Mouse (Mus musculus) granulocyte monocyte progenitor cell, adult 5-6 weeks (primary cell): Measurements from ENCODE around the gene Tlx1. TPM values are rescaled to one million over a fixed set of nuclear protein-coding genes. Genes with fewer than 3 reads are reported as not detected.

Source experiments
- ATAC-seq: replicated peaks from 2 replicates; pipeline ENCODE4 v1.8.0; 2016; ENCODE audit warnings: mild to moderate bottlenecking, moderate TSS enrichment, inconsistent platforms; ENCODE audit not compliant: poor library complexity, severe bottlenecking
- total RNA-seq, 2 experiments: library from RNA; stranded (forward) in 1 of 2; stranded (reverse) in 1 of 2; fragments of 200-712, 200-1000 nt in 1 of 2; fragments of >200 nt in 1 of 2; fragmentation: Nextera tagmentation in 1 of 2; gene quantifications; 2 replicates each; pipeline ENCODE4 v1.2.3; 2014 to 2017

Tlx1 gene
- total RNA-seq (2014; fragmentation: Nextera tagmentation) (not detected in 2 replicates), total RNA-seq (2017) (not detected in 2 replicates)

DNA sequence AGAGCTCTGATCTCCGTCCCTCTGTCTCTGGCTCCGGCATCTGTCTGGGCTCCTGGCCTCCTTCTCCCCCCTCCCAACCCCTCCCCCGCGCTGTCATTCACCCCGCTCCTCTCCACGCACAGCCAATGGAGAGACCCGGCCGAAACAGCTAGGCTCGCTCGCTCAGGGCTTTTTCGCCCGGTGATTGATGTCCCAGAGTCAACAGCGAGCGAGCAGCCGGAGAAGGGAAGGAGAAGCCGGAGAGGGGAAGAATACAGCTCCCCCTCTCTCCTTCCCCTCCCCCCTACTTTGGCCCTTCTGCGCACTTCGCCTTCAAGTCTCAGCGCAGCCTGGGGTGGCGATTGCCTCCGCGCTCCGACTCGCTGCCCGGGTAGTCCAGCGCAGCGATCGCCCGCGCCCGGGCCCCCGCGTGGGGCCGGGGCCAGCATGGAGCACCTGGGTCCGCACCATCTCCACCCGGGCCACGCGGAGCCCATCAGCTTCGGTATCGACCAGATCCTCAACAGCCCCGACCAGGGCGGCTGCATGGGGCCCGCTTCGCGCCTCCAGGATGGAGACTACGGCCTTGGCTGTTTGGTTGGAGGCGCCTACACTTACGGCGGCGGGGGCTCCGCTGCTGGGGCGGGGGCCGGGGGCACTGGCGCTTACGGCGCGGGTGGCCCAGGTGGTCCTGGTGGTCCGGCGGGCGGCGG lies at the start of gene Tlx1:
Gene Tlx1 (plus strand): TSS at position 191 of the 692 bp plus-strand sequence.
- no peak for ATAC-seq

DNA sequence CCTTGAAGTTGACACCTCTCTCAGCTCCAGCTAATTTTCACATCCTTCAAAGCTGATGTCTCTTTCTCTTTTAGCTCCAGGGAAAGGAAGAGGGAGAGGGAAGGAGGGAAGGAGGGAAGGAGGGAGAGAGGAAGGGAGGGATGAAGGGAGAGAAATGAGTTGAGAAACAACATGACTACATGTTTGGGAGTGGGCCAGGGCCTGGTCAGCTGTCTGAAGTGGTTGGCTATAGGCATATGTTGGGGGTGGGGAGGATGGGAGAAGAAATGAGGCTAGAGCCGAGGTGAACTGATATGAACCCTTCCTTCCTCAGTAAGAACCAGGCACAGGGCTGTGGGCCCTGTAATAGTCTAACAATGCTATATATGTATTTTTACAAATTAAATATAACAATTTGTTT lies 44.9 kb upstream of the Tlx1 start:
- no peak for ATAC-seq

DNA sequence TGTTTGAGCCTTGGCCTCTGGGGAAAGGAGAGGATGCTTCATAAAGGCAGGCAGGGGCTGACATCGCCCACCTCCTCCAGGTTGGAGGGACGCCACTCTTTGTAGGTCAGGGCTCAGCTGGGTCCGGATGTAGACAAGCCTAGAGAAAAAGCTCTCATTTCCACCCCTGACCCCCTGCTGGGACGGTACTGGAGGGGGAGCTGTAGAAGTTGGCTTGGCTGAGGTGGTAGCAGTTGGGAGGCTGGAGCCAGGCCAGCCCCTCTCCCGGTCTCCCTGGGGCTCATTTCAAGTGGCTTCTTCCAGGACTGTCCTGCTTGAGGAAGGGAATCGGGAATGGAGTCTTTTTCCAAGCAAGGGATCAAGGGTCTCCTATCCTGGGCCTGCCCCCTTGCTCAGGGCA lies 43.8 kb upstream of the Tlx1 start:
- no peak for ATAC-seq

DNA sequence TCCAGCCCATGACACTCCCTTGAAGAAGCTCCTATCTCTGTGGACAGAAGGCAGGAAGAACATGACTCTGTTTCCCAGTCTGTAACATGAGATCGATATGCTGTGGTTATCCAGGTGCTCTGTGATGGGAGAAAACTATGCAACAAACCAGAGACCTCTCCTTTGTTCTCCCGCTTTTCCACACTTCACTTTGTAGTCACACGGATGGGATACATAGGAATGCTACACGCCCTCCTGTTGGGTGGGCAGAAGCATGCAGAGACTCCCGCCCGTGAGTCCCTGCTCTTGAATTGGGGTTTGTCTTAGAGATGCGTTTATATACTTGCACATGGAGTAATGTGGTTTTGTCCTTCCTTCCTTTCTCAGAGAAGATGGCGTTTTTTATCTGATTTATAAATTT lies 39.8 kb upstream of the Tlx1 start:
- no peak for ATAC-seq

DNA sequence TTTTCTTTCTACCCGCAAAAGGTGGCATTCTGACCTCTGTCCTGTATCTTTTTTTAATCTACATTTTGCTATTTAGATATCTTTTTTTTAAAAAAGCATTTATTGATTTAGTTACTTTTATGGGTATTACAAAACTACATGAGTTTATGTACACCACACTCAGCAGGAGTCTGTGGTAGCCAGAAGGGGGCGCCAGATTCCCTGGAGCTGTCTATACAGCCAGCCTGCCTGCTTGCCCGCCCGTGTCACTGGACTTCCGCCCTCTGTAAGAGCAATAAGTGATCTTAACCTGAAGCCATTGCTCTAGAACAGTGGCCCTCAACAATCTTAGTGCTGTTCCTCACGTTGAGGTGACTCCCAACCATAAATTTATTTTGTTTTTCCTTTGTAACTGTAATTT lies 38.0 kb upstream of the Tlx1 start:
- ATAC-seq: no peak

DNA sequence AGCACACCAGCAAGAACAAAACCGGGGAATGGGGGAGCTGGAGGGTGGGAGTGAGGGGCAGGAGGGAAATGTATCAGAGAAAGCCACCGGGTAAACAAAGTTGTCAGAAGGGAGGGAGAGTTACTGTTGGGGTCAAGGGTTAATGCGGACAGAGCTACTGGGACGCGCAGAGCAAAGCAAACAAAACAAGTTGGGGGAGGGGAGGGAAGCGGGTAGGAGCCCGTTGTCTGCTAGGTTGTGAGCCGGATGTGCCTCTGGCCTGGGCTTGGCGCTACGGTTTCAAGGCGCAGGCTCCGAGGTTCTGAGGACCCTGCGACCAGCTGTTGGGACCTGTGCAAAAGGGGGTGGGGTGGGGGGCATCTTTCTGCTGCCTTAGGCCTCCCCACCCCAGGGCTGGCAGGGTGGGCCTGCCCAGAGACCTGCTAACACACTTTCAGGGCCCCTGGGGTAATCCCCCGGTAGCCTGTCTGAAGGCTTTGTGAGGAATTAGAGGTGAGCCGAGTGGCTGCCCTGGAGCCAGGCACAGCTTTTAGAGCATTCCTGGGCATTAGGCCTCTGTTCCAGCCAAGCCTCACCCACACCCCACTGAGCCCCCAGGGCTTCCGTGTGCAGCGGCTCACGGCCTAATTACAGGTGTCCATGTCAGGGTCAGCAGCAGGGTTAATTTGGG lies 36.6 kb upstream of the Tlx1 start:
- no peak for ATAC-seq

DNA sequence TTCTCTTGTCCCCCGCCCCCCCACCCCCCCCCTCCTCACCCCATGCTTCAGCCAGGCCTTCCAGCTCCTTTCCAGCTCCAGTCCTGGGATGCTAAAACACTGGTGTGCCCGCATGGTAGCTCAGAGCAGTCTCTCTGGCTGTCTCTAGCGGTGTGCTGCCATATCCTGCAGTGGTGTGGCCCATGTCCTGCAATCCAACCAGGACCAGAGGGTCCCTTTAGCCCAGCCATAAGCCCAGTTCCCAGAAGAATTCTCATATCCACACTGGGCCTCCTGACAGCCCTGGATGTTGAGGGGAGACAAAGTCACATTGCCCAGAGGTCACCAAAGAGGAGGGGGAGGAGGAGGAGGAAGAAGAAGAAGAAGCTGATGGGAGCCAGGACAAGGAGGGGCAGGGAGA lies 35.7 kb upstream of the Tlx1 start:
- ATAC-seq: no peak

DNA sequence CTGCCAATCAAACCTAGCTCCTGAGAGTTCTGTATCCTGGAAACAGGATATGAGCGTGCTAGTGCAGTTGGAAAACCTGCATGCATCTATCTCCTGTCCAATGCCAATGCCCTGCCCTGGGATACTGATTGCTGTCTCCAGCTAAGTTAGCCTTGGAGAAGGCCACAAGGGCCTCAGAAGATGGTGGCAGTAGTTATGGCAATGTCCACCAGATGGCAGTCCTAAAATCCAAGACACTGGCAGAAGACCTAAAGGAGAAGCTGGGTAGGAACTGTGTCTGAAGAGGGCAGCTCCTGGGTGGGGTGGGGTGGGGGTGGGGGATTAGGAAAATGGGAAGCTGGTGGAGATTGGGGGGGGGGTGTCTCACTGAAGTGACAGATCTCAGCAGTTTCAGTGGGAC lies 33.7 kb upstream of the Tlx1 start:
- ATAC-seq: peak; percentile 63

DNA sequence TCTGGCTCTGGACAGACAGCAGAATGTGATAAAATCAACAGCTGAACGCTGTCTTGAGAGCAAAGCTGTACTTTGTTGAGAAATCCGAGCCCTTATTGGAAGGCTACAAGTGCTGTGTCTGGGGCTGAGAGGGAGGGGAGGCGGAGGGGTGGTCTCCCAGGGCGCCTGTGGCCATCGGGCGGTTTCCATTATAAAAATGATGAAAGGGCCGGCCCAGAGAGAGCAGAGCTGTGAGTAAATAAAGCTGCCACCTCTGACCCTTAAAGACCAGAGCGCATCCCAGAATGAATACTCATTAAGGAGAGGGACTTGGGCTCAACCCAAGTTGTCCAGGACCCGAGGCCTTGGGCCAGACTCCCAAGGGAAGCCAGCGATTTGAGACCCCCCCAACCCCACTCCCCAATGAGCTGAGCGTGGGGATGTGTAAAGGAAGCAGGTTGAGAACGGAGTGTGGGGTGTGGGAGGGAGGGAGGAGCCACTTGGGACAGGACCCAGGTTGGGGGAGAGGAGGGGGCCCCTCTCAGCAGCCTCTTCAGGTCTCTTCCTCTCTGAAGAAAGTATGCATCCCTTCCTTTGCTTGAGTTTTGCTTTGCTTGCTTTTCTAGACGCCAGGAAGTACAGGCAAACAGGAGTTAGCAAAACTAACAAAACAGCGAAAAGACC lies 18.4 kb upstream of the Tlx1 start:
- ATAC-seq: no peak

DNA sequence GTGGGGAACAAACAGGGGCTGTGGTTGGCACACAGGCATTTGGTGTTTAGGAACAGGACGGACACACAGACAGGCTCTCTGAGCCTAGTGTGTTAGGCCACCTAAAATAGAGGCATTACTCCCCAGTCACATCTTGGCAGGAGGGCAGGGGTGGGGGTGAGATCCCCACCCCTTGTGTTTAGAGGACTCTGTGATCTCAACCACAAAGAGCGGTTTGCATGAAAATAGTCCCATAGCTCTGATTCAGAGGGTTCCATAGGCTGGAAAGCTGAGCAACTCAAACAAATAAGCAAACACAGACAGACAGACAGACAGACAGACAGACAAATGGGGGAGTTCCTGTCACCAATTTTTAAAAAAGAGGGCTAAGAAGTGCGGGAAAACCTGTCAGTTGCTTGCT lies 7.9 kb upstream of the Tlx1 start:
- no peak for ATAC-seq

DNA sequence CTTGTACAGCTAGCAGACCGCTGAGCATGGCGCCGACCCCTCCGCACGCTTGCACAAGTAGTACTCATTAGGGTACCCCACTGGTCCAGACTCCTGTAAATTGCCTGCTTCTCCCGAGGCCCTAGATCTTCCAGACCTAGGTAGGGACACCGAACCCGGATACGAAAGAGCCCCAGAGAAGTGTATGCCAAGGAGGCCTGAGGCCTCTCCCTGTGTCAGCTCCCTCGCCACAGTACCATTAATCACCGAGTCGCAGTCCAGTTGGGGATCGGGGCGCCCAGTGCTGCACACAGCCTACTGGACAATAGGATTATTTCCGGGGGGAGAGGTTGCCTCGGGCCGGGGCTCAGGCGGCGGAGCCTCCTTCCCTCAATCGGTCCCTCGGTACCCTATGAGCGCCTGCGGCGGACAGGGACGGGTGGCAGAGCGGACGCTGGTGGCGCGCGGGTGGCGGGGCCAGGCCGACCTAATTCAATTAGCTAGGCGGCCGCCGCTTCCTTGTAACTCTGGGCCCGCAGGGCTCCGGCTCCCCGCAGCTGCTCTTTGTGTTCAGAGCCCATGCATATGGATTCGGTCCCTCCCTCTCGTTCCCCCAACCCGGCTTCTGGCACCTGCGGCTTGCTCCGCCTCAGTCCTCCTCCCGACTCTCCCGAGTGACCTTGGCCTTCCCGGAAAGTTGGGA lies 7.1 kb upstream of the Tlx1 start:
- ATAC-seq: no peak

DNA sequence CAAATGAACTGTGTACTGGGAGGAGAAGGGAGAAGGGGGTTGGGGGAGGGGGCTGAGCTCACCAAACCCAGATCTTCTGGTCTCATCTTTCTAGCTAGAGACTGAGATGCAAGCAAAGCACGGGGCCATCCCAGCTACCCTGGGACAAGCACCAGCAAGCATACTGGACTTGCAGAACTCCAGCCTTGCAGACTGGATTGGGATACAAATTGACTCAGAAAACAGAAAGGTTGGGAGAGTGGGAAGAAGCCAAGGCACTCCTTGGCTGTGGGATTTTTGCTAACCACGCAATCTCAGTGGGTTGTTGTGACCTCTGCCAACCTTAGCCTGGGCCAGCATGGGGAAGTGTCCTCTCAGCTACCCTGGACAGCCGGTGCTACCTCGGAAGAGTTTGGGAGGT lies 3.4 kb upstream of the Tlx1 start:
- ATAC-seq: no peak

DNA sequence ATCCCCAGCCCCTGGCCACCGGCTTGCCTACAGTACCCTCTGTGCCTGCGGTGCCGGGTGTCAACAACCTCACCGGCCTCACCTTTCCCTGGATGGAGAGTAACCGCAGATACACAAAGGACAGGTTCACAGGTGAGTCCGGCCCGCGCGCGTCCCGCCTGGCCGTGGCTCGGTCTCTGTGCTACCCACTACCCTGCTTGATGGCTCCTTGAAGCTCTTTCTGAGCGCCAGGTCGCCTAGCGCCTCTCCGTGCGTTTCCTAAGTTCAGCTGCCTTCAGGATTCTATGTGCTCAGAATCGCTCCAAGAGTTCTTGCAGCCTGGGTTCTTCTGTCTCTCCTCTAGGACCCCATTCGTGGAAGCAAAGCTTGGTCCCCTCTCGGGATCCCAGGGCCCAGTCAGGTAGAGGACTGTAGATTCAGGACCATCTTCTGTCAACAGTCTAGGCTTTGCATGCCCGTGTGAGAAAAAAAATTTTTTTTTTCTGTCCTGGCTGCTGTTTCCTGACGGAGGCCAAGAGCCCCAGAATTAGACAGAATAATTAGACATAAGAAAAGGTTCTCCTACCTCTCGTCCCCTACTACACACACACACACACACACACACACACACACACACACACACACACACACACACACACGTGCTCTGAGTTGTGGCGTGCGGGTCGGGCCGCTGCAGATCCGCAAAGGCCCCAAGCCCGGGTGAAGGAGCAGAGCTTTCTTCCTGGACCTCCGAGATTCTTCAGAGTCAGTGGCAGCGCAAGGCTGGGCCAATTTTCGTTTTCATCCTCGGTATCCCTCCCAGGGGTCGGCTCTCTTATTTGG lies 1.1 kb downstream of the Tlx1 start:
- no peak for ATAC-seq

DNA sequence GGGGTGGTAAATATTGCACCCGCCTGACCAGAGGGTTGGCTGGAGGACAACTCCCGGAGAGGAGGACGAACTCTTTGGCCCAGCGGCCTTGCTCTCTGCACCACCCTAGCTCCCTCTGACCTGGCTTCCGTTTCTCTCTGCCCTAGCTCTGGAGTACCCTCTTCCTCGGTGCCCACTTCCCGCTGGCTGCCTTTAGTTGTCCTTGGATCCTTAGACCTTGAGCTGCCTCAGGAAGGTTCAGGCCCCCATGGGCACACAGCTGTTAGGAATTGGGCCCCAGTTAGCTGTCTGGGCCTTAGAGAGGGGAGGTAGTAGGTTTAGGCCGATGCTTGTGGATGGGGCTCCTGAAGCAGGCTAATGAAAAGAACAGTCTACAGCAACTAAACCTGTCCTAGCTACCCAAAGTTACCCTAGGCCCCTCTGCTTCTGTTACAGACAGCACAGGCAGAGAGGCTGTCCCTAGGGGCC lies 1.7 kb downstream of the Tlx1 start:
- ATAC-seq: no peak

DNA sequence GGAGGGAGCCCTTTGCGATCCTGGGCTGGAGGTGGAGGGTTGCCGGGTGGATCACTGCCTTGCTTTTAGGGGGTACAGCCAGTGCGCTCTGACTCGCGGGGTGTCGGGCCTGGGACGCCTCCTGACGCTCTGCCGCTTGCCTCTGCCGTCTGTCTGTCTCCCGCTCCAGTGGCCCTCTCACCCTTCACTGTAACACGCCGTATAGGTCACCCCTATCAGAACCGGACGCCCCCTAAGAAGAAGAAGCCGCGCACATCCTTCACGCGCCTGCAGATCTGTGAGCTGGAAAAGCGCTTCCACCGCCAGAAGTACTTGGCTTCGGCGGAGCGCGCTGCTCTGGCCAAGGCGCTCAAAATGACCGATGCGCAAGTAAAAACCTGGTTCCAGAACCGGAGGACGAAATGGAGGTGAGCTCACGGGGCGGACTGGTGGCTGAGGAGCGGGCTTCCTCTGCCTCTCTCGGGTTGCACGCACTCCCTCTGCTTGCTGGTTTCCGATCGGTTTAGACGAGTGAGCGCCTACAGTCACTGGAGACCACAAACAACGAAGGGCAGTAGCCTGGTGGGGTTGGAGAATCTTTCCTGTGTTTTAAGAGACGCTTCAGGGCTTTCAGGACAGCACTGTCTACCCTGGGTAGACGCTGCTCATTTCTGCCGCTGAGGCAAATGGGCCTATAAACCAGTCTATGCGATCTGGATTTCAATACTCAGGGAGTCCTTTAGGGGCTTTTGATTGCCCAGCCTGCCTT lies 3.0 kb downstream of the Tlx1 start:
- no peak for ATAC-seq

DNA sequence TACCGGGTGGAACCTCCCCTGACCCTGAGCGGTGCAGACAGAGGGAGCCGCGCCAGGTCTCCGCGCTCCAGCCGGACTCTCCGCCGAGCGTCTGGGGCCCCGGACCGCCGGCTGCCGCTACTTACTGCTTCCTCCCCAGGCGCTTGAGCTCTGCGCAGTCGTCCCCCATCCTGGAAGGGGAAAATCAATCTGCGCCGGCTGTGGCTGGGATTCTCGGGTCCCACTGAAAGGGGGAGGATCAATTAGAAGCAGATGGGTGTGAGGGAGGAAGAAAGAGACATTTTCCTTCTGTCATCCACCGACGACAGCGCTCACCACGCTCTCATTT lies 3.5 kb downstream of the Tlx1 start:
- ATAC-seq: no peak

DNA sequence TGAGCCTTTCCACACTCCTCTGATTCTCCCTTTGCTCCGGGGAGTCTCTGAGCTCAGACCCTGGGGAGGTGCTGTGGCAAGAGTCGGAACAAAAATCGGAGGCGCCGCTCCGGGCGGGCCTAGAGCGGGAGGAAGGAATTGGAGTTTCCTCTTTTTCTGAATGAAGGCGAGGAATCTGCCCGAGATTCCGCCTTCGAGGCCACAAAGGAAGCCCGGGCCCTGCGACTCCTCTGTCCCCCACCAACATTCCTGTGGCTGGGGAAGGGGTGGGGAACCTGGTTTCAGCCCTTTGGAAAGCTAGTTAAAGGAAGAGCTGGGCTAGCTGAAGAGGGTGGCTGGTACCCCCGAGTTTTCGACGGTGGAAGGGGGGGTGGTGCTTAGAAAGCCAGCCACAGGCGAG lies 4.0 kb downstream of the Tlx1 start:
- ATAC-seq: no peak; the same call in 1 of the 2 replicates

DNA sequence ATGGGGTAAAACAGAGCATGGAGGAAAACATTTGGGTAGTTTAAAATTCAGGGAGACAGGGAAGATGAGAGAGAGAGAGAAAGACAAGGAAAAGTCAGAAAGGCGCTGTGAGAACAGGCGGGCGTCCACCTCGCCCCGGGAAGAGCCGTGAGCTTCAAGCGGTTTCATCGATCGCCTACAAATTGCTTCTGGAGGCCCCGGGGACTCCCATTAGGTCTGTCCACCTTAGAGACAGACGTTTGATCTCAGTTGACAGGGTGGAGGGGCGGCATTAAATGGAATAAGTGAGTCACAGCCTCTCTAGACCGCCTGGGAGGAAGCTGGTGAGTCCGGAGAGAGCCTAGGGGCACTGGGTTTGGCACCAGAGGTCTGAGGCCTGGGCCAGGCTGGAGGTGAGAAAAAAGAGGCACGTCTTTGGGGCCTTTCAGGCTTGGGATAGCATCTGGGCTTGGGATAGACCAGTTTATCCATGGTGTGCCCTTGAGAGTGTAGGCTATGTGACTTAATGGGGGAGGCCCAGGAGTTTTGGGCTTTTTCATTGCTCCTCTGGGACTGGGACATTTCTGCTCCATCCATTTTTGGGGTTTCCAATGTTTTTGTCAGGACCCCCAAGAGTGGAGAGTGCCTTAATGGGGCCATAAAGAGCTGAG lies 4.8 kb downstream of the Tlx1 start:
- ATAC-seq: no peak

DNA sequence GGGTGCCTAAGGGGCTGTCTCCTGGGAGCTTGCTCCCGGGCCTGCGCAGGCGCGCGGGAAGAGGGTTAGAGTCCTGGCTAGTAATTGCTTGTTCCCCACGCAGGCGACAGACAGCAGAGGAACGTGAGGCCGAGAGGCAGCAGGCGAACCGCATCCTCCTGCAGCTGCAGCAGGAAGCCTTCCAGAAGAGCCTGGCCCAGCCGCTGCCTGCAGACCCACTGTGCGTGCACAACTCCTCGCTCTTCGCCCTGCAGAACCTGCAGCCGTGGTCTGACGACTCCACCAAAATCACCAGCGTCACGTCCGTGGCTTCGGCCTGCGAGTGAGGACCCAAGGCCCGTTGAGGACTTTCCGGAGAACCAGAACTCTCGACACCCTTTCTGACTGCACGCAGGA lies 5.3 kb downstream of the Tlx1 start:
- no peak for ATAC-seq
